ENCODE assay signal across 15 mouse cellular contexts in genomic region chr12:79957211-79957610, GRCm38 (mm10).
"Had no signal": no experiment of that assay in that cellular context is flagged by ENCODE, and none has a peak within 500 bp of the region (broad histone marks: within the 10 kb centered on the region; RNA-seq: fewer than 3 reads in every experiment).

No protein-coding gene starts in this region.

- H3K27ac ChIP-seq: layer of hippocampus, adult 2 months; limb, embryonic 15.5 days; liver, embryonic 12.5 days; neural tube, embryonic 13.5 days had no signal

- H3K4me3 ChIP-seq: layer of hippocampus, adult 2 months; limb, embryonic 15.5 days; liver, embryonic 12.5 days; neural tube, embryonic 13.5 days had no signal

- H3K9ac ChIP-seq: limb, embryonic 15.5 days; liver, embryonic 12.5 days; neural tube, embryonic 13.5 days had no signal

- H3K4me1 ChIP-seq: liver, embryonic 12.5 days; neural tube, embryonic 13.5 days had no signal

- H3K9me3 ChIP-seq: limb, embryonic 15.5 days; liver, embryonic 12.5 days; neural tube, embryonic 13.5 days had no signal

- H3K4me2 ChIP-seq: limb, embryonic 15.5 days; liver, embryonic 12.5 days; midbrain, embryonic 11.5 days; neural tube, embryonic 13.5 days had no signal

- ATAC-seq: liver, embryonic 12.5 days; midbrain, embryonic 16.5 days had no signal

- DNase-seq: kidney, adult 18-20 months; kidney, postnatal 10 days; kidney, postnatal 4 days; left cerebral cortex, postnatal 4 days; lung, postnatal 4 days; retina, postnatal 1 day; right cerebral cortex, postnatal 4 days; spleen, adult 18-20 months; thymus, postnatal 36 days had no signal

- H3K27me3 ChIP-seq: limb, embryonic 15.5 days; neural tube, embryonic 13.5 days had no signal

- H3K36me3 ChIP-seq: limb, embryonic 15.5 days; liver, embryonic 12.5 days; neural tube, embryonic 13.5 days had no signal
